Mouse (Mus musculus) heart, adult 11 months (tissue): ENCODE measurements at regions not wholly inside any gene's neighbourhood (a gene's known extent, or its start where the extent isn't known, plus 50 kb on each side); places are given as distances from the start of the nearest gene placed in this dataset.

ENCODE experiments used
- DNase-seq: peaks from one replicate; pipeline ENCODE4 v3.0.0; 2022

- peak; percentile 28 for DNase-seq
Measured at GRCm38 (mm10) chr12:110332616-110333154, 53.8 kb downstream of the Dio3 start.

GRCm38 (mm10) chr12:110334609-110335008 is 55.7 kb downstream of the Dio3 start:
- DNase-seq: peak; percentile 56

- peak; percentile 54 for DNase-seq
Measured at GRCm38 (mm10) chr12:110344280-110344827, 65.5 kb downstream of the Dio3 start.

GRCm38 (mm10) chr12:110349621-110350020 is 70.8 kb downstream of the Dio3 start:
- DNase-seq: no peak

- DNase-seq: peak; percentile 39
Measured at GRCm38 (mm10) chr12:110355851-110356250, 77.0 kb downstream of the Dio3 start.

- DNase-seq: no peak
Measured at GRCm38 (mm10) chr12:110367102-110367501, 79.8 kb upstream of the Ppp2r5c start.

GRCm38 (mm10) chr12:110367822-110368221 is 79.1 kb upstream of the Ppp2r5c start:
- DNase-seq: peak; percentile 60

- peak; percentile 79 for DNase-seq
Measured at GRCm38 (mm10) chr12:110371886-110372690, 74.8 kb upstream of the Ppp2r5c start.

- no peak for DNase-seq
Measured at GRCm38 (mm10) chr12:110372986-110373385, 73.9 kb upstream of the Ppp2r5c start.

- DNase-seq: peak; percentile 98
Measured at GRCm38 (mm10) chr12:110373408-110374065, 73.4 kb upstream of the Ppp2r5c start.

- DNase-seq: peak; percentile 89
Measured at GRCm38 (mm10) chr12:110375139-110375538, 71.8 kb upstream of the Ppp2r5c start.

- DNase-seq: peak; percentile 66
Measured at GRCm38 (mm10) chr12:110376062-110376837, 70.7 kb upstream of the Ppp2r5c start.

- peak; percentile 86 for DNase-seq
Measured at GRCm38 (mm10) chr12:110376838-110377150, 70.1 kb upstream of the Ppp2r5c start.

- DNase-seq: peak; percentile 86
Measured at GRCm38 (mm10) chr12:110377306-110377705, 69.6 kb upstream of the Ppp2r5c start.

- DNase-seq: peak; percentile 83
Measured at GRCm38 (mm10) chr12:110377734-110378133, 69.2 kb upstream of the Ppp2r5c start.

- peak; percentile 44 for DNase-seq
Measured at GRCm38 (mm10) chr12:110378302-110378701, 68.6 kb upstream of the Ppp2r5c start.

GRCm38 (mm10) chr12:110379721-110380120 is 67.2 kb upstream of the Ppp2r5c start:
- DNase-seq: peak; percentile 74

GRCm38 (mm10) chr12:110380831-110381750 is 65.8 kb upstream of the Ppp2r5c start:
- peak; percentile 88 for DNase-seq

- peak; percentile 46 for DNase-seq
Measured at GRCm38 (mm10) chr12:110385031-110385430, 61.9 kb upstream of the Ppp2r5c start.

GRCm38 (mm10) chr12:110385801-110386599 is 60.9 kb upstream of the Ppp2r5c start:
- peak; percentile 59 for DNase-seq

- no peak for DNase-seq
Measured at GRCm38 (mm10) chr12:110387056-110387455, 59.9 kb upstream of the Ppp2r5c start.
